Mouse (Mus musculus) megakaryocyte, embryonic 14.5 days (primary cell): ENCODE results near the gene Zkscan16.

Experiments used
- FLI1 ChIP-seq: IDR thresholded peaks from 2 replicates; pipeline ENCODE4 v1.6.1; 2012; ENCODE audit warnings: low read length, inconsistent platforms, mixed read lengths
- GATA1 ChIP-seq: IDR thresholded peaks from 3 replicates; pipeline ENCODE4 v1.6.1; 2012; ENCODE audit warnings: mixed read lengths, low read length, inconsistent platforms, borderline replicate concordance

DNA sequence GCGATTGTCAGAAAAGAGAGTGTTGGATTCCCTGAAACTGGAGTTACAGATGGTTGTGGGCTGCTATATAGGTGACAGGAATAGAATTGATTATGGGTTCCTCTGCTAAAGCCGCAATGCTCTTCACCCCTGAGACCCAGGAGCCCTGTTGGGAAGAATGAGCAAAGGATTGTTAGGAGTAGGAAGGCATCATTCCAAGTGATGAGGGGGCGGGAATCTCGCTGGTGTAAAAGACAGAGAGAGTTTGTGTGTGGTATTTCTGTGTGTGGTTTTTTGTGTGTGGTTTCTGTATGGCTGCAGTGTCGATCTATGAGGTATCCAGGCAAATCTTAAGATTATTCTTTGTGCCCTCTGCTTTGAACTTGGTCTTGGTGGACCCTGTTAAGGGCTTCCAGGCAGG lies 1.3 kb downstream of the Zkscan16 start:
- no peak for TF ChIP-seq GATA1
- TF ChIP-seq FLI1: no peak
